Mouse (Mus musculus) Patski (cell line): ENCODE results near the gene Dohh. TPM values are rescaled to one million over a fixed set of nuclear protein-coding genes. Genes with fewer than 3 reads are reported as not detected.

Experiments used
- ATAC-seq: fragments of 100-300 bp; one replicate; pipeline ENCODE4 v1.8.0; 2021
- CTCF ChIA-PET: fragments of 350-600 bp; sonication (Branson Sonifier 250); formaldehyde crosslinking; loops from one replicate; lab custom pipeline; 2022; ENCODE audit warnings: inconsistent platforms; lab: Charles Lee
- POLR2A ChIA-PET: fragments of 350-600 bp; sonication (Branson Sonifier 250); formaldehyde crosslinking; loops from one replicate; lab custom pipeline; 2022; ENCODE audit warnings: antibody characterized with exemption, inconsistent platforms; lab: Charles Lee
- DNase-seq: peaks from one replicate; pipeline ENCODE4 v3.0.0-alpha.2; 2011; ENCODE audit warnings: low read depth, low spot score
- H3K27me3 ChIP-seq: fragments of 371-371 bp; one replicate; pipeline ENCODE4 v1.5.1; 2021
- CTCF ChIP-seq: fragments of 100-300 bp; IDR thresholded peaks from one replicate; pipeline ENCODE4 v1.5.1; 2021
- in situ Hi-C: fragments of 300-500 bp; cut with MboI; formaldehyde crosslinking; loops from 3 replicates; pipeline ENCODE4 v1.11.1; 2018; ENCODE audit warnings: low pct_unique_long_range_greater_than_20kb, mixed read lengths
- polyA plus RNA-seq: library from polyadenylated mRNA; unstranded; gene quantifications from one replicate; pipeline ENCODE4 v1.2.3, GENCODE M21; 2021

Gene Dohh
- polyA plus RNA-seq, 1 experiment from 2014 or later: 83.4 TPM

GRCm38 (mm10) chr10:81401521-81402226, 17.4 kb downstream of the Dohh start:
- DNase-seq (no peak), ATAC-seq (peak; percentile 19)
- in situ Hi-C loops: no loop called here
- ChIA-PET CTCF (interaction anchor here (1.2 to 1.4 kb wide), 2 partner anchors 11 to 13 kb away, joined by 3 to 5 read pairs; partner anchors contain the start of gene Gm48552), POLR2A (no interaction called here)
- H3K27me3 ChIP-seq: no peaks in the 10 kb centered on the region
- TF ChIP-seq CTCF: no peak

- ChIA-PET POLR2A (interaction anchor here (0.6 kb wide), 1 partner anchor 1004 kb away, joined by 6 read pairs; no protein-coding TSS in a partner anchor), CTCF (interaction anchor here (1.2 to 1.4 kb wide), 2 partner anchors 12 to 14 kb away, joined by 3 to 5 read pairs; partner anchors contain the start of gene Gm48552)
- no peaks in the 10 kb centered on the region for H3K27me3 ChIP-seq
- peak; percentile 0 for ATAC-seq
- TF ChIP-seq CTCF: no peak
- in situ Hi-C loops: no loop called here
- no peak for DNase-seq
These were observed 18.1 kb downstream of the Dohh start for GRCm38 (mm10) chr10:81402227-81402765.

GRCm38 (mm10) chr10:81403511-81403910, 19.3 kb downstream of the Dohh start:
- POLR2A ChIA-PET: interaction anchor here (0.5 kb wide), 1 partner anchor 11 kb away, joined by 3 read pairs; no protein-coding TSS in a partner anchor

GRCm38 (mm10) chr10:81404082-81404481, 19.9 kb downstream of the Dohh start:
- in situ Hi-C loops: no loop called here
- CTCF ChIA-PET: interaction anchor here (1.2 kb wide), 1 partner anchor 31 kb away, joined by 3 read pairs; no protein-coding TSS in a partner anchor
- TF ChIP-seq CTCF: no peak
- POLR2A ChIA-PET: no interaction called here
- no peaks in the 10 kb centered on the region for H3K27me3 ChIP-seq
- no peak for DNase-seq
- ATAC-seq: no peak

More at GRCm38 (mm10) chr10:81403511-81403910, 19.3 kb downstream of the Dohh start:
- DNase-seq (no peak), ATAC-seq (no peak)
- TF ChIP-seq CTCF: no peak
- in situ Hi-C loops: no loop called here
- H3K27me3 ChIP-seq: no peaks in the 10 kb centered on the region
- CTCF ChIA-PET: interaction anchor here (1.2 kb wide), 1 partner anchor 31 kb away, joined by 3 read pairs; no protein-coding TSS in a partner anchor

- no peak for DNase-seq
- in situ Hi-C loops: no loop called here
- ChIA-PET CTCF (interaction anchor here (0.9 to 2.5 kb wide), 6 partner anchors 9 to 46 kb away, joined by 3 to 10 read pairs (median 3); no protein-coding TSS in a partner anchor), POLR2A (no interaction called here)
- no peak for TF ChIP-seq CTCF
- no peaks in the 10 kb centered on the region for H3K27me3 ChIP-seq
- no peak for ATAC-seq
These were observed 20.5 kb downstream of the Dohh start for GRCm38 (mm10) chr10:81404720-81405119.

- no peak for DNase-seq
These were observed 21.5 kb downstream of the Dohh start for GRCm38 (mm10) chr10:81405588-81406201.

GRCm38 (mm10) chr10:81406504-81407440, 22.5 kb downstream of the Dohh start:
- DNase-seq (no peak), ATAC-seq (no peak)
- in situ Hi-C loops: no loop called here
- no peaks in the 10 kb centered on the region for H3K27me3 ChIP-seq
- ChIA-PET POLR2A (interaction anchor here (1.1 kb wide), 2 partner anchors 21 to 25 kb away, joined by 3 to 4 read pairs; no protein-coding TSS in a partner anchor), CTCF (interaction anchor here (1.0 to 2.5 kb wide), 7 partner anchors 9 to 44 kb away, joined by 3 to 10 read pairs (median 5); no protein-coding TSS in a partner anchor)
- no peak for TF ChIP-seq CTCF

More at GRCm38 (mm10) chr10:81405588-81406201, 21.5 kb downstream of the Dohh start:
- ChIA-PET POLR2A (no interaction called here), CTCF (interaction anchor here (0.8 to 2.5 kb wide), 12 partner anchors 10 to 47 kb away, joined by 3 to 10 read pairs (median 3); partner anchors contain the start of genes Dohh, Fzr1 and Gm48551)
- H3K27me3 ChIP-seq: no peaks in the 10 kb centered on the region
- in situ Hi-C loops: no loop called here
- no peak for TF ChIP-seq CTCF
- ATAC-seq: no peak

GRCm38 (mm10) chr10:81407539-81408423, 23.6 kb downstream of the Dohh start:
- DNase-seq (peak; percentile 92), ATAC-seq (peak; percentile 44)
- H3K27me3 ChIP-seq: no peaks in the 10 kb centered on the region
- ChIA-PET POLR2A (interaction anchor here (0.5 to 1.1 kb wide), 3 partner anchors 13 to 24 kb away, joined by 3 to 4 read pairs (median 3); no protein-coding TSS in a partner anchor), CTCF (interaction anchor here (1.4 to 1.9 kb wide), 4 partner anchors 8 to 43 kb away, joined by 4 to 6 read pairs (median 4); no protein-coding TSS in a partner anchor)
- TF ChIP-seq CTCF: no peak
- in situ Hi-C loops: no loop called here
